Mouse (Mus musculus) left cerebral cortex, adult 2 months (tissue): ENCODE measurements at regions not wholly inside any gene's neighbourhood (a gene's known extent, or its start where the extent isn't known, plus 50 kb on each side); places are given as distances from the start of the nearest gene placed in this dataset.
"Not testable (repeated sequence)": the region's sequence is repeated elsewhere in the genome, so short reads cannot be mapped to it uniquely, and the experiment has no call there.

Experiments used
- DNase-seq, 2 experiments: peaks; one replicate each; pipeline ENCODE4 v3.0.0; 2021 to 2022; ENCODE audit warnings: low spot score in 2 of 2, mixed read lengths in 1 of 2; ENCODE audit errors: extremely low spot score in 1 of 2
- H3K27ac ChIP-seq: fragments of 200-600 bp; 2 replicates; pipeline ENCODE4 v1.8.1; 2022
- H3K4me3 ChIP-seq: fragments of 200-600 bp; 2 replicates; pipeline ENCODE4 v1.8.1; 2022
- CTCF ChIP-seq: fragments of 200-600 bp; IDR thresholded peaks from 2 replicates; pipeline ENCODE4 v1.8.1; 2022; ENCODE audit warnings: antibody characterized with exemption, mild to moderate bottlenecking, moderate library complexity
- intact Hi-C: fragments of 180-260 bp; cut with DNase I; formaldehyde crosslinking; loops from one replicate; pipeline ENCODE4 v1.15.1; 2025

DNA sequence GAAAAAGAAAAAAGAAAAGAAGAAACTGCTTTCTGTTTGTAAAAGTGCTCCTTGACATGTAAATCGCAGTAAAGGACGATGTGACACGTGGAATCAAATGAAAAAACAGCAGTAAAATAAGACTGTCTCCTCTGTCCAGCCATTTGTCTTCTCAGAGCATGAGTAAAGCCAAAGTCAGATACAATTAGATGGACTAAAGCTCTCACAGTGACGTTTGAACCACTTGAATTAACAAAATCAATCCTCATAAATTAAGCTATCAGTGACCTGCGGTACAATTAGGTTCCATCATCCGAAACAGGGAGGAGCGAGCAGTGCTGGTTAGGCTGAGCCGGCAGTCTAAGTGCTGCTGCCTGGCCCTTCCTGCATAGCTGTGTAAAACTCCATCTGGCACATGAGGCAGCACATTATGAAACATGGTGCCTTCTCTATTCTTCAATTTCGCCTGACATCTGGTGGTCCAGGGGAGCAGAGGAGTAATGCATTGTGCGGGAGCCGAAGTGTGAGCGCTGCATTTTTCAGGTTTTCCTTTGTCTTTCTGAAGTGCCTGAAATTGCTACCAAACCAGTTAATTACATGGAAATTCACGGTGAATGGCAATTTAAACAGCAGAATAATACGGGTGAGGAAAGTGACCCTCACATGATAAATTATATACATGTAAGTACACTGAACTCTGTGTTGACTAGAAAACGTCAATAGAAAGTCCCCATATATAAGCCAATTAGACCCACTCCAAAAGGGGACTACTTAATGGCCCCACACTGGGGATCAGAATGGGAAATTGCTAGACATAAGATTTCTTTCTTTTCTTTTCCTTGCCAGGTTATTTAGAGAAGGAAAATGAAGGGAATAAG is 118.1 kb downstream of the Mmrn1 start:
- TF ChIP-seq CTCF, result no peak
- intact Hi-C loops, result no loop called here
- peak; percentile 8 to 20 for DNase-seq
- H3K27ac ChIP-seq, result no peak overlapping the region
- peak overlapping the region; percentile 36 for H3K4me3 ChIP-seq

DNA sequence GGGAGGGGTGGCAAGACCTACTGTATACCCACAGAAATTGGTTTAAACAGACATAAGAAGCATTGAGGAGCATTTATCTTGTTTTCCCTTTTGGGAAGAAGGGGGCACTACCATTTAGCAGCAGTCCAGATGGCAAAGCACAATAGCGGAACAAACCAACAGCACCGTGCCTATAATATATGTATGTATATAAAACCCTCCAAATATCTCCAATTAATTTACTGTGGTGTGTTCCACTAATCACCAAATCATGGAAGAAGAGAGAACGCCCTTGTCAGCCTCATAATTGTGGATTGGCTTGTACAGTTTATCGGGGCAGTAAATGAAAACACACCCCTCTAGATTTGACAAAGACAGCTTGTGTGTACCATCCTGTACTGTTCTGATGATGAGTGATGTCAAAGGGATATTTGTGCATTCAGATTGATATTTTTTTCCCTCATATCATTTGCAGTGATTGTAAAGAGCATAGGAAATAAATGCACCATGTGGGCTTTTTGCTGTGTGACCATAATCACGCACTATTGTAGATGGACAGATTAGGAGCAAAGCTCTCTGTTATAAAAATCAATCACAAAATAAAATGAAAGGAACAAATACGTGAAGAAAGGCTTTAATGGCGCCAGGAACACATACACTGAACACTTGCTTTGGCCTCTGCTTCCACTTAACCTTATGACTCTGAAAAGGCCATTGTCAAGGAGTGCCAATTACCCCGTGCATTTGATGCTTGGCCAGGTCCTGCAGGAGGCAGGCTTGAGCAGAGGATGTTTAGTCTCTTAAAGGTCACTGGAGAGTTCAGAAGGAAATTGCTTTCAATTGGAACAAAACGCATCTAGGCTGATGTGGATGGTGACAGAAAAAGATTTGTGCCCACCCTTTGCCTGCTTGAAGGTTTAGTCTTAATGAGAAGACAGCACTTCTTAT is 119.0 kb downstream of the Mmrn1 start:
- no peak for TF ChIP-seq CTCF
- intact Hi-C loops, result no loop called here
- Histone ChIP-seq H3K27ac (no peak overlapping the region), H3K4me3 (no peak overlapping the region; the same call in 1 of the 2 replicates)
- no peak for DNase-seq

DNA sequence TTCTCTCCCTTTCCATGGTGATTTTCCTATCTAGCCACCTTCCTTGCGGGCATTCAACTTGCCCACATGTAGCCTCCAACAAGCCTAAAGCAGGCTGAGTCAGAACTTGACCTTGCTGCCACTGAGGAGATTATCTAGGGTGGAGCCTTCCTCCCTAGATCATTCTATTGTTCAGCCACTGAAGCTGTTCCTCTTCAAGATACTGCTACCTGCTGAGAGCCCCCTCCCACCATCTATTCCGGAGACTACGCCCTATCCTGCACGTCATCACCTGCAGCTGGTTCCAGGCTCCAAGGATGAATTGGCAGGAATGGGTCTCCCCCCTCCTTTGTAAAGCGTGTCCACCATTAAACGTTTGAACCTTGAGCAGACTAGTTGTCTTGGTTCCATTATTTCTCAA is 122.9 kb downstream of the Mmrn1 start:
- intact Hi-C loops, H3K4me3 ChIP-seq: not testable (repeated sequence)

DNA sequence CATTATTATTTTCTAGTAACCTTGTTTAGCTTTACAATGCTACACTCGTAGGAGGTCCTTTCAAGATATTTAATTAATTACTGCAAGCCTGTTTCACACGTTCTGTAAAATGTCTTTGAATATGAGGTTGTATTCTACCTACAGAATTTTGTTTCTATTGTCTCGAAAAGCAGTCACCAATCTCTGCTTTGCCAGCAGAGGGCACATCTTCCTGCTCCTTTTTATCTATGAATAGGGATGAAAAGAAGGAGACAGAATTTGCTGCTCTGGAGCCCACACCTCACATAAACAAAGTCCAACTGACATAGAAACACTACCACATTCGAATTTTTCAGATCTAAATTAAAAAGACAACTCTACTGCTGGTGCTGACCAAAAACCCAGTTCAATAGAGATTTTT is 117.0 kb upstream of the Ccser1 start:
- Histone ChIP-seq H3K4me3 (no peak overlapping the region), H3K27ac (no peak overlapping the region)
- peak; percentile 67 for TF ChIP-seq CTCF
- intact Hi-C loops, result loop anchor here (1.0 to 5.0 kb wide), 2 partner anchors 238 to 506 kb away; no protein-coding TSS in a partner anchor
- DNase-seq, result no peak

More for the DNA sequence above, 122.9 kb downstream of the Mmrn1 start:
- H3K27ac ChIP-seq, DNase-seq: not testable (repeated sequence)

DNA sequence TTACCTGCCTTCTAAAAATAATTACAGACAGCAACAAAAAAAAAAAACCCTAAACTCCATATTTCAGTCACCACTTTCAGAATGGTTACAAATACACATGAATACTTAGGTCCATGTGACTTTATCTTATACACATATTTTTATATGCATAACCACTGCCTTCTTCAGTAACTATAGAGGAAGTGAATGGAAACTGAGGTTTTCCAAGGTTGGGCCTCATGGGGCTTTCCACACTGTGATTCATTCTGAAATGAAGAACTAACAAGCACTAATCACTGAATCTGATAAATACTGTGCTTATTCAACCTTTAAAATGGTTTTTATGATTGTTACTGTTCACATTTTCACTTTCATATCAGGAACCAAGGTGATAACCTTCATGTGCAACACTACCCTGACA is 114.4 kb upstream of the Ccser1 start:
- intact Hi-C loops, result loop anchor here (5.0 kb wide), 1 partner anchor 112 kb away; no protein-coding TSS in a partner anchor
- no peak for TF ChIP-seq CTCF
- no peak for DNase-seq
- Histone ChIP-seq H3K4me3 (no peak overlapping the region), H3K27ac (no peak overlapping the region)

DNA sequence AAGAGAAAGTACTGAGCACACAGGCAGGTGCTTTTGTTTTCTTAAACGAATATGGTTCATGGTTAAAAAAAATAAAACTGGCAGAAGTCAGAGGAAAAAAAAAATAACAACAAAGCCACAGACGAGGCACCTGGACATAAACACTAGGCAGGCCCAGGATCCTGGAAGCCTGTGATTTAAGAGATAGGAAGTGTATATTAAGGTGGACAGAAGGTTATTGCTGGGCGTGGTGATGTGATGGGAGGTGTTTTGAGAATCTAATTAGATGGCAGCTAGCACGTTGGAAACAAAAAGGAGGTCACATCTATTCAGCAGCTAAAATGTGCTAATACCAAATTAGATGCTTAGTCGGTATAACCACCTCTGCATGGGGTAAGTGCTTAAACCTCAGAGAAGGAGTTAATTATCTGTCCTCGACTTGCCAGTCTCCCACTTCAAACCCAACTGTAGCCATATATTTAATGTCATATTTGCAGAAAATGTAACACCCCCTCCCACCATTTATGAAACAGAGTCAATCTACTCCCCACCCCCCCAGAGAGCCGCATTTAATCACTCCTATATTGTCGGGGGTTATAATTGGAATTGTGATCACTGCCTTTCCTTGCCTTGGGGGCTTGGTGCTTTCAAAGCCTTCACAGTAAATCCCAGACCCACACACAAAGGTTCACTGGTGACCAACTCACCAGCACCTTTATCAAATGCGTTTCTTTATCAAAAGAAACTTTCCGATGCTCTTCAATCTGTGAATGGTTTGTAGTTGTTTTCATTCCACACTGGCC is 113.4 kb upstream of the Ccser1 start:
- no peak for TF ChIP-seq CTCF
- intact Hi-C loops, result loop anchor here (5.0 kb wide), 1 partner anchor 111 kb away; no protein-coding TSS in a partner anchor
- no peak overlapping the region for H3K27ac ChIP-seq
- no peak overlapping the region for H3K4me3 ChIP-seq
- DNase-seq, result no peak

DNA sequence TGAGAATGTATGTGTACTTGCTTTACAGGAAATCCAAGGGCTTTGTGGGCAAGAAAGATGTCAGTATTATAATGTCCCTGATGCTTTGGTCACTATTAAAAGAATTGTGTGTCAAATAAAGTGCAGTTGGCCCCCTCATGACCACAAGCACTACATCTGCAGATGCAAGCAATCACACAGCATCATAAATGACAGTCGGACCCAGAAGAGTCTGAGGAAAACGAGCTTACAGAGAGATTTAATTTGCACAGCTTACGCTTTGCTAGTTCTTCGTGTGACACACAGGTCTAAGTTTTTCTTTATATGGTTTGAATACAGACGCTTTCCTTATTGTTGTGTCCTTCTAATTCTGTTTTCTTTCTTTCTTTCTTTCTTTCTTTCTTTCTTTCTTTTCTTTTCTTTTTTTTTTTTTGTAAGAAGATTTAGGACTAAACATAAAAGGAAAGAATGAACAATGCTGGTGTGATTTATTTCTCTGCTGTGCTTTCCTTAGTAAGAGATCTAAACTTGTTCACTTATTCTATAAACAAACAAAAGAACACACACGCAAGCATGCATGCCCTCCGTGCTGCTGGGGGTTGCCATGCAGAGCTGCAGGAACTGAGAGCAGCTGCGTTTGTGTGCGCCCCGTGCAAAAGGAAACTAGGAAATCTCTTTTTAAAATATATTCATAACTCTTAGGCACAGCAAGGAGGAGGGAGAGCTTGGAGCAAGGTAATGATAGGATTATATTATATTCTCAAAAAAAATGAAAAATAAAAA is 112.6 kb upstream of the Ccser1 start:
- no peak overlapping the region for H3K27ac ChIP-seq
- DNase-seq, result no peak
- no peak for TF ChIP-seq CTCF
- no peak overlapping the region for H3K4me3 ChIP-seq
- intact Hi-C loops, result loop anchor here (5.0 kb wide), 1 partner anchor 110 kb away; no protein-coding TSS in a partner anchor

DNA sequence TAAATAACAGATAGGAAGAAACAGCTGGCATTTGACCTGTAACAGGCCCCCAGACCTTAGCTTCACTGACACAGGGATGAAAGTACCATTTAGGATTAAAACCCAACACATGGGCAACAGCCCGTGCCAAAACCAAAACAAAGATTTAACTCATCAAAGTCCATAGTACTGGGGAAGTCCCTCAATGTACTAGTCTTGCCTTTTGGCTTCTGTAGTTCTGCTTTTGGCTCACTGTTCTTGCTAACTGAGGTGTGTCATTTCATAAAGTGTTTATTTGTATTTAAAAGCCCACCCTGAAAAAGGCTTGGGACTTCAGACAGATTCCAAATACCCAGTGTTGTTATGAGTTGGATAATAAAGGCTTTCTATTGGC is 112.0 kb upstream of the Ccser1 start:
- Histone ChIP-seq H3K4me3 (no peak overlapping the region), H3K27ac (no peak overlapping the region)
- intact Hi-C loops, result loop anchor here (5.0 kb wide), 1 partner anchor 109 kb away; no protein-coding TSS in a partner anchor
- TF ChIP-seq CTCF, result no peak
- DNase-seq, result no peak

DNA sequence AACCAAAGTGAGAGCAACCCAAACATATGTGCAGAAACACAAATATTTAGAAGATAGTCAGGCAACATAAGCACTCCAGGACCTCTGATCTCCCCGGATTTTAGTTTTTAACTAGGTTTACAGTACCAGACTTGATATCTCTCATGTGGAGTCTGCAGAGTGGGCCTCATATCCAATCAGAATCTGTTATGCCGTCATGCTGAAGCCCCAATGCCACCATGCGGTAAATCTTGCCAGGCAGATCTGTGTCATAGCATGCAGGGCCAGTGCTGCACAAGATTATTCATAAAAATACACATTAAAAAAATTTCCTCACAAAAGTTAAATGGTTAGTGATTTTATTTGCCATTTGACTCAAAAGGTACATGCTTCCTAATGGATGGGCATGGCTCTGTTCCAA is 106.9 kb upstream of the Ccser1 start:
- intact Hi-C loops, result no loop called here
- TF ChIP-seq CTCF, result no peak
- no peak for DNase-seq
- Histone ChIP-seq H3K4me3 (no peak overlapping the region), H3K27ac (no peak overlapping the region)

DNA sequence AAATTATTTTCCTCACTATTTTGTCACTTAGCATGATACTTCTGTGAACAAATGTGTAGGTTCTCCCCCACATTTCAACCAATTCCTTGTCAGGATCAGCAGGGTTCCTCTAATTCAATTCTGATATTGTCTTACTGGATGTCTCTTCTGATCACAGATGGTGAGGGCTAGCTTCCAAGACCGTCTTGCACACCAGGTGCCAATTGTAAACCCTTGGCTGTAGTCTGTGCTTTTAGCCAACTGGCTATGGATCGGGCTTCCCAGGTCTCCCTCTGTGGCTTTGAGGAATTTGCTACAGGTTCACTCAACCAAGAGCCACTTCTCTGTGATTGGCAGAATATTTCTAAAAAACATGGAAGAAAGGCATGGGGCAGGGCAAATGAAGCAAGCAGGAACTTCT is 106.3 kb upstream of the Ccser1 start:
- no peak overlapping the region for H3K4me3 ChIP-seq
- no peak for DNase-seq
- H3K27ac ChIP-seq, result no peak overlapping the region
- TF ChIP-seq CTCF, result no peak
- intact Hi-C loops, result no loop called here

DNA sequence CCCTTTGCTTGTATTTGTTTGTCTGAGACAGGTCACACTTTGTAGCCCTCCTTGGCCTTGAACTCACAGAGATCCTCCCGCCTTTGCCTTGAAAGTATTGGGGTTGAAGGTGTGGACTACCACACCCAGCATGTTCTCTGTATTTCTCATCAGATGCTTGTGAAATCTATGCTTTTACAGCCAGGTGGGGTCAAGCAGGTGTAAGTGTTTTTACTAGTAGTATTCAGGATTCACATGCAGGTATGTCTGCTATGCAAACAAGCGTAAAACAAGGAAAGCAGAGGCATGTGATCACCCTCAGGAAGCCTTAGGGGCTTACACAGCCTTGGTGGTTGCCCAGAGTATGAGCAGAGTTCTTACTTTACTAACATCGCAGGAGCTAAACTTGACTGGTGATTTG is 105.4 kb upstream of the Ccser1 start:
- DNase-seq, result no peak
- Histone ChIP-seq H3K27ac (no peak overlapping the region), H3K4me3 (no peak overlapping the region)
- intact Hi-C loops, result no loop called here
- no peak for TF ChIP-seq CTCF
